Mouse (Mus musculus) kidney, postnatal 0 days (tissue): ENCODE measurements at regions not wholly inside any gene's neighbourhood (a gene's known extent, or its start where the extent isn't known, plus 50 kb on each side); places are given as distances from the start of the nearest gene placed in this dataset.

ENCODE experiments used
- ATAC-seq: fragments of 200-750 bp; cut with Nextera tagmentation; replicated peaks from 2 replicates; pipeline ENCODE4 v1.8.0; 2017; ENCODE audit warnings: low read depth, moderate number of reproducible peaks, moderate TSS enrichment, moderate library complexity; ENCODE audit not compliant: low FRiP score
- DNase-seq: peaks from one replicate; pipeline ENCODE4 v3.0.0-alpha.2; 2016; ENCODE audit warnings: low spot score
- H3K27ac ChIP-seq: fragments of 300-500 bp; sonication (generic); 2 replicates; pipeline ENCODE4 v1.5.1; 2014; ENCODE audit warnings: mild to moderate bottlenecking
- H3K27me3 ChIP-seq: fragments of 300-500 bp; sonication (generic); 2 replicates; pipeline ENCODE4 v1.6.1; 2014; ENCODE audit warnings: low read length, mixed read lengths; ENCODE audit not compliant: insufficient read depth
- H3K36me3 ChIP-seq: fragments of 300-500 bp; sonication (generic); 2 replicates; pipeline ENCODE4 v1.6.1; 2014; ENCODE audit warnings: low read length, mixed read lengths; ENCODE audit not compliant: insufficient read depth
- H3K4me1 ChIP-seq: fragments of 300-500 bp; sonication (generic); replicated peaks from 2 replicates; pipeline ENCODE4 v1.6.1; 2014; ENCODE audit warnings: antibody characterized with exemption, low read length, mixed read lengths; ENCODE audit not compliant: insufficient read depth
- H3K4me2 ChIP-seq: fragments of 300-500 bp; sonication (generic); 2 replicates; pipeline ENCODE4 v1.6.1; 2014; ENCODE audit warnings: mild to moderate bottlenecking, low read length, moderate library complexity, mixed read lengths
- H3K4me3 ChIP-seq: fragments of 300-500 bp; sonication (generic); replicated peaks from 2 replicates; pipeline ENCODE4 v1.5.1; 2014; ENCODE audit warnings: low read depth, low read length
- H3K9ac ChIP-seq: fragments of 300-500 bp; sonication (generic); 2 replicates; pipeline ENCODE4 v1.6.1; 2014; ENCODE audit warnings: low read depth, low read length
- H3K9me3 ChIP-seq: fragments of 300-500 bp; sonication (generic); replicated peaks from 2 replicates; pipeline ENCODE4 v1.6.1; 2016; ENCODE audit warnings: low read length, inconsistent platforms, mixed read lengths
- CTCF ChIP-seq: IDR thresholded peaks from 2 replicates; pipeline ENCODE4 v1.5.1; 2016; ENCODE audit warnings: antibody characterized with exemption, low read depth, mild to moderate bottlenecking, moderate library complexity
- WGBS: fragments of 180-500 bp; shearing (Covaris S2); extraction: QIAGEN DNeasy Blood & Tissue Kit; methylation state at CpG from one replicate; pipeline ENCODE4 v1.1.7; 2014; 5-methylcytosine and 5-hydroxymethylcytosine counted together

GRCm38 (mm10) chr5:106557733-106558132 is 51.2 kb upstream of the Gm17304 start:
- H3K4me2 ChIP-seq, result no peak overlapping the region
- DNase-seq (no peak), ATAC-seq (no peak)
- peaks cover 6% of the 10 kb centered on the region; the same call in 1 of the 2 replicates for H3K4me1 ChIP-seq
- no peak for TF ChIP-seq CTCF
- no peak overlapping the region for H3K9ac ChIP-seq
- no peaks in the 10 kb centered on the region for H3K9me3 ChIP-seq
- H3K4me3 ChIP-seq, result no peak overlapping the region
- no peak overlapping the region for H3K27ac ChIP-seq
- 7% methylated on average over 11 of the region's 11 CpGs for WGBS
- no peaks in the 10 kb centered on the region for H3K36me3 ChIP-seq
- peaks cover 58% of the 10 kb centered on the region for H3K27me3 ChIP-seq

- ATAC-seq (no peak), DNase-seq (no peak)
- Histone ChIP-seq H3K4me3 (no peak overlapping the region), H3K27me3 (no peaks in the 10 kb centered on the region), H3K27ac (no peak overlapping the region), H3K9ac (no peak overlapping the region), H3K4me1 (no peaks in the 10 kb centered on the region), H3K4me2 (no peak overlapping the region), H3K36me3 (no peaks in the 10 kb centered on the region), H3K9me3 (no peaks in the 10 kb centered on the region)
- 76% methylated on average over 6 of the region's 6 CpGs for WGBS
- no peak for TF ChIP-seq CTCF
Measured at GRCm38 (mm10) chr5:106539286-106539685, 69.6 kb upstream of the Gm17304 start.

GRCm38 (mm10) chr5:106537153-106537552 is 71.7 kb upstream of the Gm17304 start:
- DNase-seq (no peak), ATAC-seq (no peak)
- Histone ChIP-seq H3K9ac (no peak overlapping the region), H3K4me3 (no peak overlapping the region), H3K36me3 (no peaks in the 10 kb centered on the region), H3K27me3 (no peaks in the 10 kb centered on the region), H3K9me3 (no peaks in the 10 kb centered on the region), H3K27ac (no peak overlapping the region), H3K4me2 (no peak overlapping the region), H3K4me1 (no peaks in the 10 kb centered on the region)
- WGBS, result 39% methylated on average over 6 of the region's 6 CpGs
- no peak for TF ChIP-seq CTCF

DNA sequence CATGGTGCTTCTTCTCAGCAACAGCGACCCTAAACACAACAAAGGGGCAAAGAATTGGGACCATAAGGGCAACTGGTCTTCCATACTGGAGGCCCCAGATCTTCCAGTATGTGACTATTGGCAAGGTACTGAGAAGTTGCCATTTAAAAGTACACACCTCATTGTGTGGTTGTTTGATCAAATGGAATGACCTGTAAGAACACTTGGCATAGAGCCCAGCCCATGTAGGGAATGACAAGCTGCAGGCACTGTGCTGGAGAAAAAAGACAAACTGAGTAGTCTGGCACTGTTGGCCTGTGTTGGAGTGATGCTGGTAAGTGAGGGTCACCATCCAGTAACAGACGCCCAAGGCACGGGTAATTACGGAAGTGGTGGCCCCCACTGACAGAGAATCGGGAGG is 72.8 kb upstream of the Gm17304 start:
- no peak for TF ChIP-seq CTCF
- Histone ChIP-seq H3K9me3 (no peaks in the 10 kb centered on the region), H3K27me3 (no peaks in the 10 kb centered on the region), H3K9ac (no peak overlapping the region), H3K4me3 (no peak overlapping the region), H3K27ac (no peak overlapping the region), H3K4me1 (no peaks in the 10 kb centered on the region), H3K36me3 (no peaks in the 10 kb centered on the region), H3K4me2 (no peak overlapping the region)
- WGBS, result 80% methylated on average over 5 of the region's 5 CpGs
- no peak for ATAC-seq
- no peak for DNase-seq

- DNase-seq, result no peak
- H3K4me1 ChIP-seq, result no peaks in the 10 kb centered on the region
- H3K4me2 ChIP-seq, result no peak overlapping the region
- H3K4me3 ChIP-seq, result no peak overlapping the region
- no peaks in the 10 kb centered on the region for H3K36me3 ChIP-seq
- no peaks in the 10 kb centered on the region for H3K27me3 ChIP-seq
- no peak overlapping the region for H3K9ac ChIP-seq
- H3K9me3 ChIP-seq, result no peaks in the 10 kb centered on the region
- no peak for ATAC-seq
- 89% methylated on average over 8 of the region's 8 CpGs for WGBS
- no peak for TF ChIP-seq CTCF
- no peak overlapping the region for H3K27ac ChIP-seq
Measured at GRCm38 (mm10) chr5:106528811-106529210, 70.8 kb upstream of the Barhl2 start.

GRCm38 (mm10) chr5:106527364-106527985 is 69.5 kb upstream of the Barhl2 start:
- no peak for TF ChIP-seq CTCF
- H3K4me1 ChIP-seq, result no peaks in the 10 kb centered on the region
- H3K27me3 ChIP-seq, result no peaks in the 10 kb centered on the region
- H3K4me2 ChIP-seq, result no peak overlapping the region
- H3K27ac ChIP-seq, result no peak overlapping the region
- H3K4me3 ChIP-seq, result no peak overlapping the region
- no peak overlapping the region for H3K9ac ChIP-seq
- ATAC-seq, result no peak
- no peaks in the 10 kb centered on the region for H3K9me3 ChIP-seq
- H3K36me3 ChIP-seq, result no peaks in the 10 kb centered on the region
- DNase-seq, result no peak
- 71% methylated on average over 14 of the region's 14 CpGs for WGBS
